Mouse (Mus musculus) liver, embryonic 11.5 days (tissue): ENCODE results near the gene Lamtor2. TPM values are rescaled to one million over a fixed set of nuclear protein-coding genes. Genes with fewer than 3 reads are reported as not detected.

Experiments
- ATAC-seq: fragments of 200-750 bp; cut with Nextera tagmentation; replicated peaks from 2 replicates; pipeline ENCODE4 v1.8.0; 2017; ENCODE audit warnings: moderate number of reproducible peaks, mild to moderate bottlenecking, moderate TSS enrichment, moderate library complexity; ENCODE audit not compliant: low FRiP score
- DNase-seq: peaks from one replicate; pipeline ENCODE4 v3.0.0-alpha.2; 2017; ENCODE audit warnings: low spot score
- H3K27ac ChIP-seq: fragments of 300-500 bp; sonication (generic); 2 replicates; pipeline ENCODE4 v1.5.1; 2014; ENCODE audit warnings: mild to moderate bottlenecking, low read depth, low read length, control low read depth
- H3K27me3 ChIP-seq: fragments of 300-500 bp; sonication (generic); replicated peaks from 2 replicates; pipeline ENCODE4 v1.6.1; 2014; ENCODE audit warnings: low read length, mixed read lengths; ENCODE audit not compliant: control insufficient read depth, insufficient read depth
- H3K36me3 ChIP-seq: fragments of 300-500 bp; sonication (generic); 2 replicates; pipeline ENCODE4 v1.6.1; 2014; ENCODE audit warnings: mild to moderate bottlenecking, low read length, moderate library complexity, mixed read lengths; ENCODE audit not compliant: control insufficient read depth, insufficient read depth
- H3K4me1 ChIP-seq: fragments of 300-500 bp; sonication (generic); replicated peaks from 2 replicates; pipeline ENCODE4 v1.6.1; 2014; ENCODE audit warnings: low read length, mixed read lengths; ENCODE audit not compliant: control insufficient read depth, insufficient read depth
- H3K4me2 ChIP-seq: fragments of 300-500 bp; sonication (generic); 2 replicates; pipeline ENCODE4 v1.6.1; 2014; ENCODE audit warnings: mild to moderate bottlenecking, control low read depth, moderate library complexity
- H3K4me3 ChIP-seq: fragments of 300-500 bp; sonication (generic); 2 replicates; pipeline ENCODE4 v1.5.1; 2014; ENCODE audit warnings: low read depth, low read length, control low read depth
- H3K9ac ChIP-seq: fragments of 300-500 bp; sonication (generic); 2 replicates; pipeline ENCODE4 v1.6.1; 2014; ENCODE audit warnings: low read depth, low read length, control low read depth
- H3K9me3 ChIP-seq: fragments of 300-500 bp; sonication (generic); 2 replicates; pipeline ENCODE4 v1.6.1; 2016; ENCODE audit warnings: low read length, inconsistent platforms, mixed read lengths; ENCODE audit not compliant: control insufficient read depth
- whole genome bisulfite sequencing: fragments of 180-500 bp; shearing (Covaris S2); extraction: QIAGEN DNeasy Blood & Tissue Kit; methylation state at CpG from one replicate; pipeline ENCODE4 v1.1.7; 2014; 5-methylcytosine and 5-hydroxymethylcytosine counted together
- microRNA counts: library from miRNA; unstranded; fragments of <30 nt; microRNA quantifications from one replicate; lab custom pipeline; 2015
- microRNA-seq: library from miRNA; unstranded; fragments of <30 nt; microRNA quantifications from one replicate; pipeline ENCODE4, GENCODE M21; 2017; ENCODE audit warnings: borderline number of aligned reads
- polyA plus RNA-seq: library from polyadenylated mRNA; unstranded; fragments of >200 nt; fragmentation: Nextera tagmentation; extraction: Ambion mirVana; gene quantifications from 2 replicates; pipeline ENCODE4 v1.2.1, GENCODE M21; 2014

Gene Lamtor2
- polyA plus RNA-seq, 1 experiment from 2014 or later, result 120 TPM

DNA sequence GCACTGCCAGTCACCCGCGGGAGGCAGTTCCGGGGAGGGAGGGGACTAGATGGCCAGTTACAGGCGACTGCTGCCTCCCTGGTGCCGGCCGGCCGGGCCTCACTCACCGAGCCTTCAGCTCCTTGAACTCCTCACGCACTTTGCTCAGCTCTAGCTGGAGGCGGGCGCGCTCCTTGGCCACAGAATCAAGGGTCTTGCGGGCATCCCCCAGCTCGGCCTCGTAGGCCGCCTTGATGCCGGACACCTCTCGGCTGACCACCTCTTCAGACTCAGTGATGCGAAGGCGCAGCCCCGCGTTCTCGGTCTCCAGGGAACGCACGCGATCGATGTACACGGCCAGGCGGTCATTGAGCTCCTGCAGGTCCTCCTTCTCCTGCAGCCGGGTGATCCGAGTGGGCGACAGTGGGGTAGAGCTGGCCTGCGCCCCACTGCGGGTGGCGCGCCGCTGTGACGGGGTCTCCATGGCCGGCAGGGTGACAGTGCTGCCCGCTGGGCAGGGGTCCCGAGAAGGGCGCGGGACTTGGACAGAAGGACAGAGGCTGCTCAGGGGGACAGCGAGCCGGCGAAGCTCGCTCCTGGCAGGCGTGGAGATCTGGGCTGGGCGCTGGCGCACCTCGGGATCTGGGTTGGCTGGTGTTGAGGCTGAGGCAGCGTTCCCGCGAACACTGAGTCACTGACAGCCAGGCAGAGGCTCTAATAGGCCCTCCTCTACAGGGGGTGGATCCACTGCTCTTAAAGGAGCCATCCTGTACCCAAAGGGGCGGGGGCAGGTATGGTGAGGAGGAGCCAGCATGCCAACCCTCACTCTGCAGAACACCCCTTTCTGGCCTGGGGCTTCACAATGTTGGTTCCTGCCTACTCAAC is 50.0 kb downstream of the Lamtor2 start:
- DNase-seq (peak; percentile 72), ATAC-seq (peak; percentile 94)
- Histone ChIP-seq H3K4me1 (peaks cover 43% of the 10 kb centered on the region), H3K9me3 (no peaks in the 10 kb centered on the region), H3K27me3 (no peaks in the 10 kb centered on the region), H3K27ac (peak overlapping the region; percentile 54), H3K9ac (peak overlapping the region; percentile 97), H3K4me3 (peak overlapping the region; percentile 94), H3K4me2 (peak overlapping the region; percentile 99), H3K36me3 (no peaks in the 10 kb centered on the region)
- WGBS, result 1% methylated on average over 55 of the region's 55 CpGs

GRCm38 (mm10) chr3:88502031-88502571 is 50.8 kb downstream of the Lamtor2 start:
- Histone ChIP-seq H3K4me3 (peak overlapping the region; percentile 94), H3K27me3 (no peaks in the 10 kb centered on the region), H3K9ac (peak overlapping the region; percentile 97), H3K4me2 (peak overlapping the region; percentile 99), H3K36me3 (no peaks in the 10 kb centered on the region; the same call in 1 of the 2 replicates), H3K9me3 (no peaks in the 10 kb centered on the region), H3K4me1 (peaks cover 47% of the 10 kb centered on the region), H3K27ac (peak overlapping the region; percentile 54)
- 20% methylated on average over 11 of the region's 11 CpGs for WGBS
- DNase-seq, result no peak
- no peak for ATAC-seq

- Histone ChIP-seq H3K4me1 (peaks cover 48% of the 10 kb centered on the region), H3K27ac (peak overlapping the region; percentile 54), H3K4me3 (peak overlapping the region; percentile 94), H3K9me3 (no peaks in the 10 kb centered on the region), H3K9ac (peak overlapping the region; percentile 97), H3K4me2 (peak overlapping the region; percentile 99), H3K36me3 (no peaks in the 10 kb centered on the region; the same call in 1 of the 2 replicates), H3K27me3 (no peaks in the 10 kb centered on the region)
- DNase-seq (no peak), ATAC-seq (peak; percentile 24)
- WGBS, result 36% methylated on average over 6 of the region's 6 CpGs
Observed at GRCm38 (mm10) chr3:88501366-88502030, 51.4 kb downstream of the Lamtor2 start.

DNA sequence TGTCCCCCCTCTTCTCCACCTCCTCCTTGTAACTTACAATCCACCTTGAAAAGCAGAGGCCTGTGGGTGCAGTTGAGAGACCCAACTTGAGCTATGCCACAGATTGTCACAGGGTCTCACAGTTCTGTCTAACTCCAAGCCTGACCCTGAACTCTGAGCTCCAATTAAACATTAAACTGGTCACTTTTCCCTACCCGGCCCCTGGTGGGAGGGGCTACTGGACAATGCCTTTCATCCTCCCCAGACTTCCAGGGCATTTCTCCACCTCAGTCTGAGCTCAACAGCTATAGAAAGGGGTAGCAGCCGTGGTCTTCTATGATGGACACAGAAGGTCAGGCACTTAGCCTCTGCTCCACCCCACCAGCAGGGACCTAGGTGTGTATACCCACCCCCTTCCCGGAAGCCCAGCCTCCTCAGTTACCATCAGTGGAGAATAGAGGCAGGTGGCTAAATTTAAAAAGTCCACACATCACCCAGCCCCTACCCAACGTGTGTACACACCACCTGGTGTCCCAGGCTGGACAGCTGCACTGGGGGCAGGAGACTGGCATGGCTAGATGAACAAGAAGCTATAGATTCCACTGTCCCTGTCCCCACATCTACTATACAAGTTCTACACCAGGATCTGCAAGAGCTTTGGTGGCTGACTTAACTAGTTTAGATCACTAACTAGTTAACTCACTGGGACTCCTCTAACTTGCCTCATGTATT is 52.1 kb downstream of the Lamtor2 start:
- 53% methylated on average over 4 of the region's 4 CpGs for WGBS
- H3K4me2 ChIP-seq, result peak overlapping the region; percentile 99

GRCm38 (mm10) chr3:88500087-88500486 is 52.8 kb downstream of the Lamtor2 start:
- peak overlapping the region; percentile 97; the same call in 1 of the 2 replicates for H3K9ac ChIP-seq
- H3K36me3 ChIP-seq, result no peaks in the 10 kb centered on the region; the same call in 1 of the 2 replicates
- H3K4me2 ChIP-seq, result peak overlapping the region; percentile 99
- WGBS, result 57% methylated on average over 7 of the region's 7 CpGs
- no peaks in the 10 kb centered on the region for H3K27me3 ChIP-seq
- ATAC-seq, result no peak
- no peak for DNase-seq
- peak overlapping the region; percentile 94 for H3K4me3 ChIP-seq
- peaks cover 58% of the 10 kb centered on the region for H3K4me1 ChIP-seq
- peak overlapping the region; percentile 54; the same call in 1 of the 2 replicates for H3K27ac ChIP-seq
- H3K9me3 ChIP-seq, result no peaks in the 10 kb centered on the region

More for the DNA sequence above, 52.1 kb downstream of the Lamtor2 start:
- ATAC-seq (no peak), DNase-seq (no peak)
- Histone ChIP-seq H3K9me3 (no peaks in the 10 kb centered on the region), H3K9ac (peak overlapping the region; percentile 97), H3K4me3 (peak overlapping the region; percentile 94), H3K27ac (peak overlapping the region; percentile 54), H3K4me1 (peaks cover 55% of the 10 kb centered on the region), H3K27me3 (no peaks in the 10 kb centered on the region), H3K36me3 (no peaks in the 10 kb centered on the region; the same call in 1 of the 2 replicates)

MicroRNAs encoded within 50 kb of the gene (microRNA counts, 519-probe panel; counts per million panel counts)
- microRNA mmu-miR-1905 (lab: Ali Mortazavi, UCI), result not detected

Small RNA genes within 50 kb of the gene (microRNA-seq; reads per million reads assigned to microRNA genes)
- gene Mir1905, result not detected

Other genes with a start within 250 kb of the Lamtor2 start
- 111 and 113 TPM in 2 replicates for gene Glmp, start 228.1 kb downstream of the Lamtor2 start, polyA plus RNA-seq
- gene Tmem79, start 216.9 kb downstream of the Lamtor2 start, polyA plus RNA-seq, result 2.0 TPM in 2 replicates
- 52.0 TPM in 2 replicates for gene Smg5, start 216.8 kb downstream of the Lamtor2 start, polyA plus RNA-seq
- 5.6 and 7.0 TPM in 2 replicates for gene Paqr6, start 188.5 kb downstream of the Lamtor2 start, polyA plus RNA-seq
- 0.12 and 0.40 TPM in 2 replicates for gene Bglap3, start 180.3 kb downstream of the Lamtor2 start, polyA plus RNA-seq
- not detected in 2 replicates for gene Bglap2, start 174.4 kb downstream of the Lamtor2 start, polyA plus RNA-seq
- gene Bglap, start 168.6 kb downstream of the Lamtor2 start, polyA plus RNA-seq, result not detected in 2 replicates
- gene Pmf1, start 142.7 kb downstream of the Lamtor2 start, polyA plus RNA-seq, result 153 and 165 TPM in 2 replicates
- gene Slc25a44, start 127.9 kb downstream of the Lamtor2 start, polyA plus RNA-seq, result 20.6 and 20.7 TPM in 2 replicates
- gene Sema4a, start 91.9 kb downstream of the Lamtor2 start, polyA plus RNA-seq, result 14.3 and 19.0 TPM in 2 replicates
- gene Lmna, start 43.1 kb downstream of the Lamtor2 start, polyA plus RNA-seq, result 155 and 157 TPM in 2 replicates
- 9.4 and 10.2 TPM in 2 replicates for gene Mex3a, start 20.7 kb downstream of the Lamtor2 start, polyA plus RNA-seq
- gene Rab25, start 4.8 kb downstream of the Lamtor2 start, polyA plus RNA-seq, result 1.1 and 1.2 TPM in 2 replicates
- 65.8 and 67.7 TPM in 2 replicates for gene Ubqln4, start 684 bp upstream of the Lamtor2 start, polyA plus RNA-seq
- gene Ssr2, start 22.8 kb upstream of the Lamtor2 start, polyA plus RNA-seq, result 306 and 307 TPM in 2 replicates
- gene Arhgef2, start 52.9 kb upstream of the Lamtor2 start, polyA plus RNA-seq, result 64.3 and 66.3 TPM in 2 replicates
- gene Rxfp4, start 100.1 kb upstream of the Lamtor2 start, polyA plus RNA-seq, result not detected in 2 replicates
- gene Khdc4, start 132.7 kb upstream of the Lamtor2 start, polyA plus RNA-seq, result 64.7 and 65.7 TPM in 2 replicates
- gene Rit1, start 163.8 kb upstream of the Lamtor2 start, polyA plus RNA-seq, result 33.9 and 34.4 TPM in 2 replicates
- 4.7 and 5.2 TPM in 2 replicates for gene Syt11, start 222.1 kb upstream of the Lamtor2 start, polyA plus RNA-seq